Mouse (Mus musculus): ENCODE results near the gene Nmu. TPM values are rescaled to one million over a fixed set of nuclear protein-coding genes. Genes with fewer than 3 reads are reported as not detected.

The Nmu gene
- total RNA-seq, 2 experiments from 2014 or later, result not detected

DNA sequence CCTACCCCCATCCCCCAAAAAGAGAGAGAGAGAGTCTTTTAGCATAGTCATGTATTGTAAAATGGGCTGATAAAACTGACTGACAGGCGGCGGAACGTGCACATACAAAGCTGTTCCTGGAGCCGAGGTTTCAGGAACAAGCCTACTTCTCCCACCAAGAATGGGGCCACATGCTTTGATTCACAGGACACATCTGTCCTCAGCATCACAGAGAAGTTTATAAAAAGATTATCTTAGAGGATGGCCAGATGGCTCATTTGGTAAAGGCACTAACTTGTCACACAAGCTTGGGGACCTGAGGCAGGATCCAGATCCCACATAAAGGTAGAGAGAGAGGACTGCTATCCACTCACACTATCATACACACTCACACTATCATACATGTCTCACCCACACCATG, 38.5 kb downstream of the Nmu start:
- intact Hi-C loops (cut with DNase I; ENCODE audit: low total_unique reads), result no loop called here

DNA sequence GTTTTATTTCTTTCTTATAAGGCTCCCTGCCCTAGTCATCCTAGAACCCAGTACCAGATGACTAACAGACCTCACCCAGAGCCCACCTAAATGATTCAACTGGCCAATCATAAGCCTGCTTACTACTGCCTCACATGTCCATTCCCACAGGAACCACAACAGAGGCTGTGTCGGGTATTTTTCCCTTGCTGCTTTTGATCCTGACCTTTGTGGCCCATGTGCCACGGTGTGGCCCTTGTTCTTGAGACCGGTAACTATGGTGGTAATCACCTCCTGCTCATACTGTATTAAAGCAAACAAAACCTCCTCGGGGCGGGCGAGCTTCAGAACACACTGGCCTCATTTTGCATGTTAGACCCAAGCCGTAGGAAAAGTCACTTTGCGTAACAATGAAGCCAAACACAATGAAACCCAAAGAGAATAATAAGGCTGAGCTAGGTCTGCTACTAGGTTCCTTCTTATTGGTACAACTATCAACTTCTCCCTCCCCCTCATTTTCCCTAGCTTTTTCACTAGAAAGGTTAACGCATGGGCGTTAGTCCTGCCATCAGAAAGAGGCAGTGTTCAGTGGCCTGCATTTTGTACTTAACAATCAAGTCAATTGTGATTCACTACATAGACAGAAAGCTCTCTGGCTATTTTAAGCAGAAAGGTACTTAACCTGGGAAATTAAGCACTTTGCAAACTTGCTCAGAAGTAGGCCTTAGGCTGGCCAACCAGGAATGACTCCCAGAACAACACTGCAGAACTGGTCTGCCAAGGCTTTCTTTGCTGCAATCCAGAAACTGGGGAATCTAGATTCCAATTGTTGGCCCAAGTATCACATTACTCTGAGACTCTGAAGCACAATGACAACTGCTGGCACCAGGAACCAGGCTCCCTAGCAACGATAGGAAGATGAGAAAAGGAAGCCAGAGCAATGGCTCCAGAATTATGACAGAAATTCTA, 42.1 kb downstream of the Nmu start:
- no peak for DNase-seq
- intact Hi-C loops (cut with DNase I; ENCODE audit: low total_unique reads), result no loop called here

More for the DNA sequence above, 38.5 kb downstream of the Nmu start:
- DNase-seq, result no peak

DNA sequence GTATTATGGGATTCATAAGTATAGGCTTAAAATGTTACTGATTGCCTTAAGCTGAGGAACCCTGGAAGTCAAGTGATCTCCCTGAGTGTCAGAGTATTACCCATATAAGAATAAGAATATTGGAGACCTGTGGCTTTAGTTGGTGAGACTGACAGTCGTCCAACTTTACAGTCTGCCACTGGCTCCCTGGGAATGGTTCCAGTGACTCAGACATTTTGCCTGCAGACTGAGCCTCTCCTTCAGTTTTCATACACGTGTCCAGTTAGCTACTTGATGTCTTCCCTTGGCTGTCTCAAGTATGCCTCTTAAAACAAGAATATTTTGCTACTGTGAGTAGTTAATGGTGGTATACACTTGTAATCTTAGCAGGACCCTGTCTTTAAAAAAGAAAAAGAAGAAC, 55.4 kb downstream of the Nmu start:
- no peak for DNase-seq
- intact Hi-C loops (cut with DNase I; ENCODE audit: low total_unique reads), result loop anchor here (10.0 kb wide), 1 partner anchor 227 kb away; no protein-coding TSS in a partner anchor

DNA sequence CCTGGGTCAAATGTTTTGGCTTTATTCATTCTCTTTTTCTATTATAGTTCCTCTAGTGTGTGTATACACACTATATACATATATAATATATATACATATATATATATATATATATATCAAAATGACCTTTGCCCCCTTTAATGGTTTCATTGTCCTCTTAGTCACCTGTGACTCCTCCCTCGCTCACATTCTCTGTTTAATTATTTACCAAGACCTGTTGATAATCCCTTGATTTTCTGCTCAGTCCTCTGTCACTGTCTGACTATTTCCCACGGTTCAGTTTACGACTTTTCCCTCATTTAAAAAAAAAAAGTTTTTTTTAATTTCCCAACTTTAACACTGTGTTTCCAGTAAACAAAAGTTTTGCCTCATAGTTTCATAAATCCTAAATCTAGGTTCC, 57.3 kb downstream of the Nmu start:
- DNase-seq, result no peak
- intact Hi-C loops (cut with DNase I; ENCODE audit: low total_unique reads), result loop anchor here (10.0 kb wide), 1 partner anchor 229 kb away; no protein-coding TSS in a partner anchor

DNA sequence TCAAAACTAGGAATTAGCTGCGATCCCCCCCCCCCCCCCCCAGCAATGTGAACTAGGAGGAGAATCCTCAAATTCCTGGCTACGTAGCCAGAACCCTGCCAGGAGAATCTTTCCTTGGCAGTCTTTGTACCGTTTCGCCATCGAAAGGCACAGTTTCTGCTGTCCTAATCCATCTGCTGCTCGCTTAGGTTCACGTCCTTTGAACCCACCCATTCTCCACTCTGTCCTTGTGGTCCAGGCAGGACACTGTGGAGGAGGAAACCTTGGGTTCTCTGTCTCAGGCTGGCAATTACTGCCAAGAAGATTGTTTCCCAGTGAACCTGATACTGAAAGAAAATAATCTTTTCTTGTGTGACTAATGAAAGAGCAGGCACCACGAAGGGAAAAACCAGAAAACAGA, 58.0 kb downstream of the Nmu start:
- DNase-seq, result no peak

DNA sequence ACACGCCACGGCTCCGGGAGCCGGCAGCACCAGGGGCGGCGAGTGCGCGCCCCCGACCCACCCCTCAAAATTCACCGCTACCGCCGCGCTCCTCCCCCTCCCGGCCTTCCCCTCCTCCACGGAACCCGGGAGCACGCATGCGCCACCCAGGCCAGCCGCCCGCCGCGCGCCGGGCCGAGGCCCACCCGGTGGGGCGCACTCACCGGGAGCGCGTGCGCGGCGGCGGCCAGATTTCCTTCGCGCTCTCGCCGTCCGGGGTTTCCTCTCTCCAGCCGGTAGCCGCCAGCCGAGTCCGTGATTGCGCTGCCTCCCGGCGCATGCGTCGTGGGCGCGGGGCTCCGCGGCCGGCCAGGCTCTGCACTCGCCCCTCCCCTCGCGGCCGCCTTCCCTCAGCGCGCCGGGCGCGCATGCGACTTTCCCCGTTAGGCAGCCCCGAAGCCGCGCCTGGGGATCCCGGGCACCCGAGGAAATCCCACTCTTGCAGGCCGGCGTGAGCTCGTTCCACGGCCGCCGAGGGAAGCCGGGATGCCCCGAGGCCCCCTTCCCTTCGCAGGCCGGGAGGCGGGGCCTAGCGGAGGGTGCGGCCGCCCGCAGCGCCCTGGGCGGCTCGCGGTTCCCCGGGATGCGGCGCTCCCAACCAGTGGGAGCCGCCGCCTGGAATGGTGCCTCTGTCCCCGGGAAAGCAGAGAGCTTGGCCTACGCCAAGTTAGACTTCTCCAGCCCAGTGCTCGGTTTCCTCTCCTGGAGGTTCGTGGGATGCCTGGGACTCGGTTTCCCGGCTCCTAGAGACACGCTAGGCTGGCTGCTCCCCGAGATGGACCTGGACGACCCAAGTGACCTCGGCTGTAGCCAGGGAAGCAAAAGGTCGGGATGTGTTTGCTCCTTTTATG, 58.9 kb downstream of the Nmu start, which contains the start of gene Clock:
TSS of gene Clock (minus strand) at position 341 of the 890 bp plus-strand sequence.
- intact Hi-C loops (cut with DNase I; ENCODE audit: low total_unique reads), result loop anchor here (10.0 kb wide), 1 partner anchor 230 kb away; no protein-coding TSS in a partner anchor
- peak; percentile 91 for DNase-seq

More for the DNA sequence above, 58.0 kb downstream of the Nmu start:
- intact Hi-C loops (cut with DNase I; ENCODE audit: low total_unique reads), result loop anchor here (10.0 kb wide), 1 partner anchor 229 kb away; no protein-coding TSS in a partner anchor

DNA sequence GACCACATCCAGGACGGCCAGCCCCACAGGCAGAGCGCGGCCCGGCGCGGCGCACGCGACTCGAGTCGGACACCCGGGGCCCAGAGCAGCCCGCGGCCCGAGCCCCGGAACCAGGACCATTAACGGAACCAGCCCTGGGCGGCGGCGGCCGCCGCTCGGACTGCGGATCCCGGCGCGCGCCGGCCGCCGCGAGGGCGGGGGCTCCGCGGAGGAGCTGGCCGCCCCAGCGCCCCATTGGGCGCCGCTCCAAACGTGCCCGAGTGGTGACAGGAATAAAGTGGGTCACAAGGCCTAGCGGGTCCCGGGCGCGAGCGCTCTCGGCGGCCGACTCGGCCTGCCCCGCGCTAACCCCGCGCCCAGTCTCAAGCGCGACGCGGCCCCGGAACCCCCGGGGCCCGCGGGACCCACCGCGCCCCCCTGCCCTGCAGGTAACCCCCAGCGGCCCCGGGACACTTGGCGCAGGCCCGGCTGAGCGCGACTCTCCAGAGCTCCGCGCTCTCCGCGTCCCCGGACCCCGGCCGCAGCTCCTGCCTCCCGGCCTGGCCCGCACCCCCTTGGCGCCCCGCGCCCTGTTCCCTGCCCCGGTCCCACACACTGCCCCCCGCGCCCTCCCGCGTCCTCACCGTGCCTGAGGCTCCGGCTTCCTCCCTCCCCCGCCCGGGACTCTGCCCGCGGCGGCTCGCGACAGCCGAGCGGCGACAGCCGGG, 59.7 kb downstream of the Nmu start:
- DNase-seq, result peak; percentile 89
- intact Hi-C loops (cut with DNase I; ENCODE audit: low total_unique reads), result loop anchor here (10.0 kb wide), 1 partner anchor 231 kb away; no protein-coding TSS in a partner anchor

DNA sequence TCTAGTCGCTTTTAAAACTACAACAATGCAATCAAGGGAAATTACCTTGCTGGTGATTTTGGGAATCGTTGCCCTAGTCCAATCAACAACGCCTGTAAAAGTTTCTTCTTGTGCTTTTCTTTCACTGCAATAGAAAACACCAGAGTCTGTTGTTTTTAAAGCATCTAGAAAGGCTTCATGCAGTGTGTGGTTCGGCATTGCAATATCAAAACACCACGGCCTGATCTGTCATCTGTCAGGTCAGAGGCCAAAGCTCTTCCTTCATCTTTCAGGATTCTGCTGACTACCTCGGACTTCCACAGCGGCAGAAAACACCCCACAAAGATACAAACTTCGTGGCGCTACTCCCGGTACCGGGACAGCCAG, 60.2 kb downstream of the Nmu start:
- intact Hi-C loops (cut with DNase I; ENCODE audit: low total_unique reads), result loop anchor here (10.0 kb wide), 1 partner anchor 231 kb away; no protein-coding TSS in a partner anchor
- DNase-seq, result no peak

DNA sequence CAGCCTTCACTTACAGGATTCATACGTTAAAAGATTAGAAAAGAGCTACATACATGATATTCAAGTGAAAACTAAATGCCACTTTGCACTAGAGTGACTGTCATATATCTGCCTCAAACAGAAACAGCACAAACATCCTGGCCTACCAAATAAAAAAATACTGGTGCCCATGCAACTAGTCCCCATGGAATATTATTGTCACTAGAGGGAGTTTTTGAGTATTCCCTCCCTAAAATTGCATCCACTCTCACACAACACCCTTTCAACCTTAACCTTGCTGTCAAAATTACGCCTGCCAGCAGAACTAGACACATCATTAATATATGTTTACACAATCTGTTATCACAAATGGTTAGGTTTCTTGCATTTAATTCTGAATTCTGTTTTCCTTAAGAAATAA, 61.6 kb downstream of the Nmu start:
- DNase-seq, result no peak
- intact Hi-C loops (cut with DNase I; ENCODE audit: low total_unique reads), result loop anchor here (10.0 kb wide), 1 partner anchor 233 kb away; no protein-coding TSS in a partner anchor

DNA sequence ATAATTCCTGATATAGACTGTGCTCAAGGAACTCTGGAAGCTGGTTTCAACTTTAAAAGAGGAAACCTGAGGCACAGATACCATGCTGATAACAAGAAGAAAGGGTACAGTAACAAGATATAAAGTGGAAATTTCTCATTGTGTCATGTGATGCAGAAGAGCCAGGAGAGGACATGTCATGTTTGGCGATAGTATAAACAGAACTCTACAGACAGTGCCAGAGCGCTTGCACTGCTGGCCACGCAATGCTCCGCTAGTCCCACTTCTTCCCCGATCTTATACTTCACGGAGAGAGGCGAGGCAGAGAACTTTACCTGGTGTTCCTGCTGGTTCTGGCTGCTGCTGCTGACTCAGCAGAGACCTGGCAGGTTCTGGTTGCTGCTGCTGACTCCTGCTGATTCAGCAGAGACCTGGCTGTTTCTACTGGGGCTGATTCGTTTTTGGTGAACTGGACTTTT, 74.3 kb downstream of the Nmu start:
- no peak for DNase-seq
- intact Hi-C loops (cut with DNase I; ENCODE audit: low total_unique reads), result no loop called here

DNA sequence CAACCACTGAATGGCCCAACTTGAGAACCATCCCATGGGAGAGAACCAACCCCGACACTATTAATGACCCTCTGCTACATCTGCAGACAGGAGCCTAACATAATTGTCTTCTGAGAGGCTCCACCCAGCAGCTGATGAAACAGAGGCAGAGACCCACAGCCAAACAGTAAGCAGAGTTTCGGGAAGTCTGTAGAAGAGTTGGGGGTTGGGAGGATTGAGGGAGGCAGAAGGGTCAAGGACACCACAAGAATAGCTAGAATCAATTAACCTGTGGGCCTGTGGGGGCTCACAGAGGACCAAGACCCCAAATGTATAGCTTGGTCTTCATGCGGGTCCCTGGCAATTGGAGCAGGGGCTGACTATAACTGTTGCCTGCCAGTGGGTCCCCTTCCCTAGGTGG, 75.3 kb downstream of the Nmu start:
- intact Hi-C loops (cut with DNase I; ENCODE audit: low total_unique reads), result no loop called here
- DNase-seq, result no peak

DNA sequence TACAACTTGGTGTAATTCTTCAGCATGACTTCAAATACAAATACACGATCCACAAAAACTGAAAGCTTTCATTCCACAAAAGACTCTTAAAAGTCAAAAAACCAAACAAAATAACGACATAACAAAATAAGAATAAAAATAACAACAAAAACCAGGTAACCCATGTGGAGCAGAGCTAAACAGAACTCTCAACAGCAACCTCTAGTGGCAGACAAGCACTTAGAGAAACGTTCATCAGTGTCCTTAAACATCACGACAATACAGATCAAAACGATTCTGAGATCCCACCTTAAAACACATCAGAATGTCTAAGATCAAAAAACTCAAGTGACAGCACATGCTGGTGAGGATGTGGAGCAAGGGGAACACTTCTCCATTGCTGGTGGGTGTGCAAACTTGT, 76.5 kb downstream of the Nmu start:
- DNase-seq, result no peak
- intact Hi-C loops (cut with DNase I; ENCODE audit: low total_unique reads), result no loop called here

DNA sequence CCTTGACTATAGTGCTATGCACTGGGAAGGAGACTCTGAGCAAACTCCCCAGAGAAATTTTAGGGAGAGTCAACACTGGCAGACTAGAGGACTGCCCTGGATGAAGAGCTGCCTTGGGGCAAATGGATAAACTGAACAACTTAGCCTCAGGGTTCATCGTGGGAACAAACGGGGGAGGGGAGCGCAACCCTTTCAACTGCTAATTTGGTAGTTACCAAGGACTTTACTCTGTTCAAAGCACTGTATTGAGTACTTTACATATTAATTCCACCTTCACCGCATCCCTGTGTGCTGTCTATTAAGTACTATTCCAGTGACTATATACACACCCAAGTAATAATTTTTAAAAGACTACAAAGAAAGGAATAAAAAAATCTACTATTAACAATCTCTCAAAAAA, 77.9 kb downstream of the Nmu start:
- DNase-seq, result no peak
- intact Hi-C loops (cut with DNase I; ENCODE audit: low total_unique reads), result no loop called here

DNA sequence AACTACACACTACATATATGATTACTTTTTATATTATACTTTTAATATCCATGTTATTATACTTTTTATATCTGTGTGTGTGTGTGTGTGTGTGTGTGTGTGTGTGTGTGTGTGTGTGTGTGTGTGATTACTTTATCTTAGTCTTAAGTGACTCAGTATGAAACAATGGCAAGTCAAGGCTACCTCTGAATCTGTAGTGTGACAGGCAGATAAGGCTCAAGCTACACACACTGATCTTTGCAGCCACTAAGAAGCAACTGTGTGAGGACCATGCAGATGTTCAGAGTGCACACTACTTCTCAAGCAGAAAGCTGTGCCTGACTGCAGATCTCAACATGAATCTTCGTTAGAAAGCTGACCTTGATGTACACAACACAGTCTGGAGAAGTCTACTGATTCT, 79.7 kb downstream of the Nmu start:
- intact Hi-C loops (cut with DNase I; ENCODE audit: low total_unique reads), result no loop called here
- no peak for DNase-seq

Other genes with a start within 250 kb of the Nmu start
- 1 to 10 TPM; 5.3 to 7.7 TPM for gene Srd5a3, start 223.5 kb downstream of the Nmu start, total RNA-seq (2021)
- 10 to 100 TPM; 20.7 to 22.8 TPM for gene Tmem165, start 179.9 kb downstream of the Nmu start, total RNA-seq (2021)
- 10 to 100 TPM; 13.7 to 14.1 TPM for gene Clock, start 59.0 kb downstream of the Nmu start, total RNA-seq (2021)
- gene Pdcl2, start 32.6 kb downstream of the Nmu start, total RNA-seq (2021), result not detected
- gene Gm7271, start 120.3 kb upstream of the Nmu start, total RNA-seq (2021), result not detected
- 10 to 100 TPM; 13.1 to 15.1 TPM for gene Exoc1, start 165.5 kb upstream of the Nmu start, total RNA-seq (2021)
- 1 to 10 TPM; 1.5 to 1.6 TPM for gene Cep135, start 224.9 kb upstream of the Nmu start, total RNA-seq (2021)